Mouse (Mus musculus): ENCODE measurements at regions not wholly inside any gene's neighbourhood (a gene's known extent, or its start where the extent isn't known, plus 50 kb on each side); places are given as distances from the start of the nearest gene placed in this dataset.

- no peak for TF ChIP-seq POLR2A (IDR thresholded peaks at IDR 0.05; ENCODE audit: low read depth, low read length)
- TF ChIP-seq CTCF (IDR thresholded peaks at IDR 0.05; ENCODE audit: borderline replicate concordance, insufficient read depth, low read length): no peak
- Histone ChIP-seq H3K27ac (ENCODE audit: insufficient read depth, low read length) (no peak overlapping the region), H3K4me1 (ENCODE audit: control insufficient read depth, insufficient read depth, low read length) (no peaks in the 10 kb centered on the region), H3K4me3 (ENCODE audit: insufficient read depth, low read length) (no peak overlapping the region)
Measured at GRCm38 (mm10) chr15:70489548-70489947, 3344.8 kb upstream of the Gm6569 start.

DNA sequence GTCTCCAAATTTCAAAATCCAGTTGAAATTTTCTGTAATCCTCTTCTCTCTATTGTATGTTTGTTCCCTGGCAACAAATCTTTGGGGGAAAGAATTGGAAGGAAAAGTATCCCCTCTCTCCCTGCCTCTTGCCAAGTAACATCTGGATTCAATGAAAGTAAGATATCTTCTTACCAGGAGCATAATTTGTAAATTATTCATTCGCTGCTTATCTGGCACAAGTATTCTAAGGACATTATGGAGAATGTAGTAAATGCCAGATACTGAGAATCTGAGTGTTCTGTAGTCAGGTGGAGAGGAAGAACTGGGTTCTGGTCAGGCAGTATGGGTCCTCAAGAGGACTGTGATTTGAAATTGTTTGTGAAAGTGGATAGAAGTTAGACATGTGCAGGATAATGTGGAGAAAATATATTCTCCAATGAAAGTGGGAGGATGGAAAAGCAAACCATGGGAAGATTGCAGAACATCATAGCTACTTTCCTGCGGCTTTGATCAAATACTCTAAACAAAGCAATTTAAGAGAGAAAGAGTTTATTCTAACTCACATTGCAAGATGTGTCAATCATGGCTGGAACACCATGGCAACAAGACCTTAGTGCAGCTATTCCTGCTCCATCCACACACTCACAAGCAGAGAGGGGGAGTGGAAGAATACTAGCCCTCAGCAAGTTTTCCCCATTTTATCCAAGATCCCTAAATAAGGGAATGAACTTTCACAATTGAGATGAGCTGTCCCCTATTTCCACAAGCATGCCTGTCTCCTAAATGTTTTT lies 3327.1 kb upstream of the Gm6569 start:
- H3K4me3 ChIP-seq (ENCODE audit: insufficient read depth, low read length): no peak overlapping the region
- no peak overlapping the region; the same call in 1 of the 2 replicates for H3K27ac ChIP-seq (ENCODE audit: insufficient read depth, low read length)
- H3K4me1 ChIP-seq (ENCODE audit: control insufficient read depth, insufficient read depth, low read length): no peaks in the 10 kb centered on the region
- TF ChIP-seq CTCF (IDR thresholded peaks at IDR 0.05; ENCODE audit: borderline replicate concordance, insufficient read depth, low read length): no peak
- no peak for TF ChIP-seq POLR2A (IDR thresholded peaks at IDR 0.05; ENCODE audit: low read depth, low read length)

- Histone ChIP-seq H3K4me3 (ENCODE audit: insufficient read depth, low read length) (no peak overlapping the region), H3K4me1 (ENCODE audit: control insufficient read depth, insufficient read depth, low read length) (no peaks in the 10 kb centered on the region), H3K27ac (ENCODE audit: insufficient read depth, low read length) (no peak overlapping the region)
- TF ChIP-seq POLR2A (IDR thresholded peaks at IDR 0.05; ENCODE audit: low read depth, low read length): no peak
- no peak for TF ChIP-seq CTCF (IDR thresholded peaks at IDR 0.05; ENCODE audit: borderline replicate concordance, insufficient read depth, low read length)
Measured at GRCm38 (mm10) chr15:70520551-70520950, 3313.8 kb upstream of the Gm6569 start.

- H3K27ac ChIP-seq (ENCODE audit: insufficient read depth, low read length): no peak overlapping the region
- no peaks in the 10 kb centered on the region for H3K4me1 ChIP-seq (ENCODE audit: control insufficient read depth, insufficient read depth, low read length)
- no peak overlapping the region for H3K4me3 ChIP-seq (ENCODE audit: insufficient read depth, low read length)
- no peak for TF ChIP-seq CTCF (IDR thresholded peaks at IDR 0.05; ENCODE audit: borderline replicate concordance, insufficient read depth, low read length)
- no peak for TF ChIP-seq POLR2A (IDR thresholded peaks at IDR 0.05; ENCODE audit: low read depth, low read length)
Measured at GRCm38 (mm10) chr15:70554773-70555582, 3279.4 kb upstream of the Gm6569 start.

- Histone ChIP-seq H3K4me1 (ENCODE audit: control insufficient read depth, insufficient read depth, low read length) (no peaks in the 10 kb centered on the region), H3K4me3 (ENCODE audit: insufficient read depth, low read length) (no peak overlapping the region), H3K27ac (ENCODE audit: insufficient read depth, low read length) (no peak overlapping the region)
- TF ChIP-seq CTCF (IDR thresholded peaks at IDR 0.05; ENCODE audit: borderline replicate concordance, insufficient read depth, low read length) (no peak), POLR2A (IDR thresholded peaks at IDR 0.05; ENCODE audit: low read depth, low read length) (no peak)
Measured at GRCm38 (mm10) chr15:70555583-70555894, 3278.8 kb upstream of the Gm6569 start.

GRCm38 (mm10) chr15:70594295-70594694 lies 3240.1 kb upstream of the Gm6569 start:
- Histone ChIP-seq H3K4me1 (ENCODE audit: control insufficient read depth, insufficient read depth, low read length) (no peaks in the 10 kb centered on the region), H3K4me3 (ENCODE audit: insufficient read depth, low read length) (no peak overlapping the region), H3K27ac (ENCODE audit: insufficient read depth, low read length) (no peak overlapping the region)
- TF ChIP-seq POLR2A (IDR thresholded peaks at IDR 0.05; ENCODE audit: low read depth, low read length): no peak
- TF ChIP-seq CTCF (IDR thresholded peaks at IDR 0.05; ENCODE audit: borderline replicate concordance, insufficient read depth, low read length): no peak

DNA sequence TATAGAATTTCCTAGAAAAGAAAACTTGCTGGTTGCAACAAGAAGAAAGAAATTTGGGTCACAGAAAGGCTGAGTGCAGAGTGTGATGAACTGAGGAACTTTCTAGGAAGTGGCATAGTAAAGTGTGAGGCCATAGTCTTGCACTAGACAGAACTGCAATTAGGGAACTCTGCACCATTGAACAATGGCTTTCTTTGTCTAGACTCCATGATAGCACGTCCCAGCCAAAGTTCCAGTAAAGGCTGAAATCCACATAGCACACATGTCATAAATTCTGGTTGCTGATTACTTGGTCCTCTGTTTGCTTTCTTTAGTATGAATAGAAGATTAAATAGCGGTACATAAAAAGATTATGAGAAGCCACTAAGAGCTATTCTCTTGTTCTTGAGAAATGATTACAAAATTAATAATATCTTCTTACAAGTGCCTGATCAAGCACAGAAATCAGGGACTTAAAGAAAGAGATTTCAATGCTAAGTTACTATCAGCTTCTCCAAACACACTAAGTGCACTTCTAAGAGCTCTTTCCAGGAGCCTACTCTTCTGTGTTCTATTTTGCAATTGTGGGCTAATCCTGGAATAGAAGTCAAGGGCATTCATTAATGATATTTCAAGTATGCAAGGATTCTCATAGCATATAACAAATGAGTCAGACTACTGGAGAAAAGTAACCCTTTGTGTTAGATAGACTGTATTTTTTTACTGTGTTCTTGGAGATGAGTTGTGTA lies 3233.4 kb upstream of the Gm6569 start:
- H3K4me3 ChIP-seq (ENCODE audit: insufficient read depth, low read length): no peak overlapping the region
- no peaks in the 10 kb centered on the region for H3K4me1 ChIP-seq (ENCODE audit: control insufficient read depth, insufficient read depth, low read length)
- TF ChIP-seq CTCF (IDR thresholded peaks at IDR 0.05; ENCODE audit: borderline replicate concordance, insufficient read depth, low read length): no peak
- TF ChIP-seq POLR2A (IDR thresholded peaks at IDR 0.05; ENCODE audit: low read depth, low read length): no peak
- H3K27ac ChIP-seq (ENCODE audit: insufficient read depth, low read length): no peak overlapping the region

- Histone ChIP-seq H3K4me3 (ENCODE audit: insufficient read depth, low read length) (no peak overlapping the region), H3K4me1 (ENCODE audit: control insufficient read depth, insufficient read depth, low read length) (no peaks in the 10 kb centered on the region), H3K27ac (ENCODE audit: insufficient read depth, low read length) (no peak overlapping the region)
- TF ChIP-seq POLR2A (IDR thresholded peaks at IDR 0.05; ENCODE audit: low read depth, low read length): no peak
- no peak for TF ChIP-seq CTCF (IDR thresholded peaks at IDR 0.05; ENCODE audit: borderline replicate concordance, insufficient read depth, low read length)
Measured at GRCm38 (mm10) chr15:70605251-70605650, 3229.1 kb upstream of the Gm6569 start.

DNA sequence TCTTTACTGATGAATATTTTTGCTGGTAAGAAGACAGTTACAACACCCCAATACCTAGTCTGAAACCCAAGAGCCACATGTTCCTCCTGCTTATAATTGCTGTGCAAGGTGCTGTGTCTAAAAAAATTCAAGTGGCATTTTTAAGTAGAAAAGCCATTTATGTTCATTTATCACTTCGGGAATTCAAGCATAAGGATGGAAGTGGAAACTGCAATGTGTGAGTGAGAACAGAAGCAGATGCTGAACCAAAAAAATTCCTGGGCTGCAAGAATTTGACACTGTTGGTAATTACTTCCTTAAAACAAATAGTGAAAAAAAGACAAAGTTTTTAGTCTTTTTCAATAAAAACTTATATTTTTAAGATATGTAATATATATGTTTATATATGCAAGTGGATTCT lies 3227.5 kb upstream of the Gm6569 start:
- H3K27ac ChIP-seq (ENCODE audit: insufficient read depth, low read length): no peak overlapping the region
- no peak overlapping the region for H3K4me3 ChIP-seq (ENCODE audit: insufficient read depth, low read length)
- H3K4me1 ChIP-seq (ENCODE audit: control insufficient read depth, insufficient read depth, low read length): no peaks in the 10 kb centered on the region
- TF ChIP-seq POLR2A (IDR thresholded peaks at IDR 0.05; ENCODE audit: low read depth, low read length): no peak
- TF ChIP-seq CTCF (IDR thresholded peaks at IDR 0.05; ENCODE audit: borderline replicate concordance, insufficient read depth, low read length): no peak

Data from embryonic fibroblast, embryonic 13.5 days (primary cell).